Comparison of ENCODE assay signal across 13 mouse cellular contexts in genomic region chr1:79631521-79631920, GRCm38 (mm10). TPM values are rescaled to one million over a fixed set of nuclear protein-coding genes. Genes with fewer than 3 reads are reported as not detected.
"Had no signal": no experiment of that assay in that cellular context is flagged by ENCODE, and none has a peak within 500 bp of the region (broad histone marks: within the 10 kb centered on the region; RNA-seq: fewer than 3 reads in every experiment).

No protein-coding gene starts in this region.

- H3K27me3 ChIP-seq: limb, embryonic 13.5 days; midbrain, embryonic 12.5 days; stomach, embryonic 15.5 days had no signal

- H3K36me3 ChIP-seq: limb, embryonic 13.5 days; midbrain, embryonic 12.5 days; stomach, embryonic 15.5 days had no signal

- H3K9ac ChIP-seq: limb, embryonic 13.5 days; liver, embryonic 14.5 days; midbrain, embryonic 12.5 days; stomach, embryonic 15.5 days had no signal

- H3K4me2 ChIP-seq: limb, embryonic 13.5 days; midbrain, embryonic 12.5 days; stomach, embryonic 15.5 days had no signal

- H3K9me3 ChIP-seq: limb, embryonic 13.5 days; midbrain, embryonic 12.5 days; stomach, embryonic 15.5 days had no signal

- H3K4me1 ChIP-seq: limb, embryonic 13.5 days; midbrain, embryonic 12.5 days; stomach, embryonic 15.5 days had no signal

- H3K27ac ChIP-seq: kidney, postnatal 0 days; limb, embryonic 13.5 days; liver, embryonic 14.5 days; midbrain, embryonic 12.5 days; stomach, embryonic 15.5 days had no signal

- H3K4me3 ChIP-seq: limb, embryonic 13.5 days; midbrain, embryonic 12.5 days; myocyte; stomach, embryonic 15.5 days had no signal

- DNase-seq: kidney, adult 9 months; kidney, postnatal 36 days; left cerebral cortex, postnatal 4 days; lung, adult 18-20 months; thymus, adult 2 months; thymus, postnatal 25 days had no signal

RNA-seq across cellular contexts. Expression of gene Ap1s3, which starts 40.3 kb away (rescaled TPM):
- polyA plus RNA-seq: neural tube, embryonic 11.5 days had no signal
